Mouse (Mus musculus) CH12F3 (cell line): ENCODE measurements around the gene Stk10.

Experiments used
- in situ Hi-C: fragments of 300-500 bp; cut with MboI; formaldehyde crosslinking; loops from 2 replicates; pipeline ENCODE4 v1.14.3; 2020; ENCODE audit warnings: low sequenced_read_pairs

Gene Stk10

DNA sequence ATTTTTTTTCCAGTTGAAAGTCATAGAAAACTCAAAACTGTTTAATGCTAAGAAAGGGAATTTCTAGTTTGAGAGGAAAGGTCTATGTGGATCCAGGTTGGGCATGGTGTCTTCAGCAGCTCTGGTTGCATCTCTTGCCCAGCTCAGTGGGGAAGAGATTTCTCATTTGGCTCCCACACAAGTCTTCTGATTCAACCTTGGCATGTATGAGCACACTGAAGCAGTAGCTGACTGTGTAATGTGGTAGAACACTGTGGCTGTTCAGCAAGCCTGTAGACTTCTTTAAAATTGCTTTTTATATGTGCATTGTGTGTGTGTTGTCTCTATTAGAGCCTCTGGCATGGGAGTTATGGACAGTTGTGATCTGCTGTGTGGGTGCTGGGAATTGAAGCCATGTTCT is 133.9 kb downstream of the Stk10 start:
- in situ Hi-C loops: no loop called here

- in situ Hi-C loops: no loop called here
These were observed 138.4 kb downstream of the Stk10 start for GRCm38 (mm10) chr11:32671480-32671879.
